Mouse (Mus musculus): Measurements from ENCODE around the gene Cacng3. TPM values are rescaled to one million over a fixed set of nuclear protein-coding genes. Genes with fewer than 3 reads are reported as not detected.

Cacng3 gene
- polyA plus RNA-seq, 2 experiments: 0.06 TPM; not detected in 1

DNA sequence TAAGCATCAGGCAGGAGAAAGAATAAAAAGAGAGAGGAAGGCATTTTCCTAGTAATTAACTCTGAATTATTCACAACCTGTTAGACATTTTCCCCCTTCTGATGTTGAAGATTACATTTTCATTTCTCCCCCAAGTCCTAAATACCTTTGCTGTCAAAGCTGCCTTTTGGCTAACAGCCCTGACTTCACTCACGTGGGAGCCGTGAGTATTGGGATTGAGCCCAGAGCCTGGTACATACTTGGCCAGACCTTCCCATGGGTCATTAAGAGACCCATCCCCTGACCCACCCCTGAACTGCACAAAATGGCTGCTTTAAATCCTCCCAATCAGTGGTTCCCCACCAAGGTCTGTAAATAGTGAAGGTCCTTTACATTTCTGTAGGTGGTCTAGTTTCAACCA, 130.5 kb downstream of the Cacng3 start:
- Histone ChIP-seq H3K27me3 (ENCODE audit: control insufficient read depth, insufficient read depth, low read length) (no peaks in the 10 kb centered on the region), H3K27ac (replicated peaks; ENCODE audit: low read depth, low read length) (no peak overlapping the region), H3K9me3 (ENCODE audit: control insufficient read depth, low read length) (no peaks in the 10 kb centered on the region), H3K36me3 (ENCODE audit: control insufficient read depth, insufficient read depth, low read length) (no peaks in the 10 kb centered on the region), H3K4me3 (replicated peaks; ENCODE audit: low read length) (no peak overlapping the region), H3K9ac (ENCODE audit: low read depth, low read length, severe bottlenecking) (no peak overlapping the region), H3K4me1 (ENCODE audit: control insufficient read depth, insufficient read depth, low read length) (peaks cover 4% of the 10 kb centered on the region; the same call in 1 of the 2 replicates), H3K4me2 (replicated peaks; ENCODE audit: low read depth, low read length, severe bottlenecking) (no peak overlapping the region)
- WGBS: 50% methylated on average over 2 of the region's 2 CpGs
- DNase-seq (ENCODE audit: low spot score) (no peak), ATAC-seq (ENCODE audit: low FRiP score, low read depth) (no peak)
- TF ChIP-seq POLR2A (IDR thresholded peaks at IDR 0.05; ENCODE audit: borderline replicate concordance, extremely low read depth, insufficient read depth, insufficient read length): no peak

DNA sequence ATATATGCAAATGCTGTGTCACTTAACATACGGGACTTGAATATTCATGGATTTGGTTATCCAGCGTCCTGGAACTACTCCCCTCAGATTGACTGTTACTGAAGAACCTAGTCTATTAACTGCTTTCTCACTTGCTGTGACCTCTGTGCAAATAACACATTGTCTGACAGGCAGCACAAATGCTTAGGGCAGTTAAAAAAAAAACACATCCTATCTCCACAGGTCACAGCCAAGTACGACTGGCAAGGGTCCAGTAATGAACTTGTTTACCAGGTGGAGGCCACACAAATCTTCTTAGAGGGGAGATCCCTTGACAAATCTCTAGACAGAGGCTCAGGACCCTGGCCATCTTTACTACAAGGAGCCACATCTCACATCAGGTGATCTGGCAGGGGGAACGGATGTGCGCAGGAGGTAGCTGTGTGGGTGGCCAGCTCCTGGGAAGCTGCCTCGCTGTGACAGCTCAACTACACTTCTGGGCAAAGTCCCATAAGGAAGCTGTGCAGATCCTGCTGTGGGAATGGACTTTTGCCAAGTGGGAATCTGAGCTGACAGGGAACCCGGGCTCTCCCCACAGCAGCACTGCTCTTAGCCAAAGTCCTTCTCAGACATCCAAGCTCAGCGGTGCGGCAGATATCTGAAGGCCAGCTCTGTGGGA, 133.7 kb downstream of the Cacng3 start:
- 57% methylated on average over 9 of the region's 9 CpGs for WGBS
- H3K9ac ChIP-seq (ENCODE audit: low read depth, low read length, severe bottlenecking): no peak overlapping the region
- H3K27me3 ChIP-seq (ENCODE audit: control insufficient read depth, insufficient read depth, low read length): no peaks in the 10 kb centered on the region
- TF ChIP-seq POLR2A (IDR thresholded peaks at IDR 0.05; ENCODE audit: borderline replicate concordance, extremely low read depth, insufficient read depth, insufficient read length): no peak
- peaks cover 4% of the 10 kb centered on the region; the same call in 1 of the 2 replicates for H3K4me1 ChIP-seq (ENCODE audit: control insufficient read depth, insufficient read depth, low read length)
- H3K4me3 ChIP-seq (replicated peaks; ENCODE audit: low read length): no peak overlapping the region
- H3K36me3 ChIP-seq (ENCODE audit: control insufficient read depth, insufficient read depth, low read length): no peaks in the 10 kb centered on the region
- DNase-seq (ENCODE audit: low spot score): peak; percentile 34
- H3K27ac ChIP-seq (replicated peaks; ENCODE audit: low read depth, low read length): no peak overlapping the region
- H3K9me3 ChIP-seq (ENCODE audit: control insufficient read depth, low read length): no peaks in the 10 kb centered on the region
- no peak overlapping the region for H3K4me2 ChIP-seq (replicated peaks; ENCODE audit: low read depth, low read length, severe bottlenecking)
- ATAC-seq (ENCODE audit: low FRiP score, low read depth): peak; percentile 60; the same call in 1 of the 2 replicates

DNA sequence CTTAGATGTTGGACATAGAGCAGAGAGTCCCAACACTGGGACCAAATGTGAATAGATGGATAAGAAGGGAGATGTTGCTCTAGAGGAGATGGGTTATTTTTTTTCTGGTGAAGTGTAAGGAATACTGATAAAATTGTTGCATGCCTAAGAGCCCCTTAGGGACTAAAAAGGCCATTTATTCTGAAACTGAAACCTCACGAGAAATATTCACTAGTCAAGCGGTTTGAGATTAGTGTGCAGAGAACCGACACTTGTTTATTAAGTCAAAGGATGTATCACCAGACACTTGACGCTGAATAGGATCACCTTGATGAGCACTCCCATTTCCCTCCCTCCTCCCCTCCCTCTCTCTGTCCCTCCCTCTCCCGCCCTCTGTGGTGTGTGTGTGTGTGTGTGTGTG, 136.2 kb downstream of the Cacng3 start:
- 70% methylated on average over 5 of the region's 5 CpGs for WGBS
- no peak for TF ChIP-seq POLR2A (IDR thresholded peaks at IDR 0.05; ENCODE audit: borderline replicate concordance, extremely low read depth, insufficient read depth, insufficient read length)
- no peaks in the 10 kb centered on the region for H3K27me3 ChIP-seq (ENCODE audit: control insufficient read depth, insufficient read depth, low read length)
- H3K4me2 ChIP-seq (replicated peaks; ENCODE audit: low read depth, low read length, severe bottlenecking): no peak overlapping the region
- no peaks in the 10 kb centered on the region for H3K9me3 ChIP-seq (ENCODE audit: control insufficient read depth, low read length)
- no peak overlapping the region for H3K4me3 ChIP-seq (replicated peaks; ENCODE audit: low read length)
- H3K4me1 ChIP-seq (ENCODE audit: control insufficient read depth, insufficient read depth, low read length): peaks cover 4% of the 10 kb centered on the region; the same call in 1 of the 2 replicates
- DNase-seq (ENCODE audit: low spot score): no peak
- ATAC-seq (ENCODE audit: low FRiP score, low read depth): no peak
- no peaks in the 10 kb centered on the region for H3K36me3 ChIP-seq (ENCODE audit: control insufficient read depth, insufficient read depth, low read length)
- no peak overlapping the region for H3K9ac ChIP-seq (ENCODE audit: low read depth, low read length, severe bottlenecking)
- H3K27ac ChIP-seq (replicated peaks; ENCODE audit: low read depth, low read length): no peak overlapping the region

DNA sequence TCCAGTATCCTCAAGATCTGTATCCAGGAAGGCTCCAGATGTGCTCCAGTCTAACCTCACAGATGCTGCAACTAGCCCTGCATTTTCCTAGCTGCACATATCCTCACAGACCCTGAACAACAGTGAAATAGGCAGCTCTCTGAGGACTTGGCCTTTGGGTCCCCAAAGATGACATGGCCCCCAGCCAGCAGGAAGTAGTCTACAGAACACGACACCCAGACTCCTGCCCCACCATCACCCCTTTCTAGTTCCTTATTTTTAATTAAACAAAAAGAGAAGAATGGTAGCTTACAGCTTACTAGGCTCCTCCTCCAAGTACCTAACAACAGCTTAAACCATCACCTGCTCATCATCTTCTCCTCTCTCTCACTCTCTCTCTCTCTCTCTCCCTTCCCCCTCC, 143.4 kb downstream of the Cacng3 start:
- TF ChIP-seq POLR2A (IDR thresholded peaks at IDR 0.05; ENCODE audit: borderline replicate concordance, extremely low read depth, insufficient read depth, insufficient read length): no peak
- no peak overlapping the region for H3K4me2 ChIP-seq (replicated peaks; ENCODE audit: low read depth, low read length, severe bottlenecking)
- no peaks in the 10 kb centered on the region for H3K9me3 ChIP-seq (ENCODE audit: control insufficient read depth, low read length)
- no peak overlapping the region for H3K9ac ChIP-seq (ENCODE audit: low read depth, low read length, severe bottlenecking)
- WGBS: 56% methylated on average over 1 of the region's 1 CpGs
- H3K4me3 ChIP-seq (replicated peaks; ENCODE audit: low read length): no peak overlapping the region
- no peaks in the 10 kb centered on the region for H3K36me3 ChIP-seq (ENCODE audit: control insufficient read depth, insufficient read depth, low read length)
- H3K27ac ChIP-seq (replicated peaks; ENCODE audit: low read depth, low read length): no peak overlapping the region
- ATAC-seq (ENCODE audit: low FRiP score, low read depth) (no peak), DNase-seq (ENCODE audit: low spot score) (no peak)
- H3K4me1 ChIP-seq (ENCODE audit: control insufficient read depth, insufficient read depth, low read length): no peaks in the 10 kb centered on the region
- H3K27me3 ChIP-seq (ENCODE audit: control insufficient read depth, insufficient read depth, low read length): no peaks in the 10 kb centered on the region

DNA sequence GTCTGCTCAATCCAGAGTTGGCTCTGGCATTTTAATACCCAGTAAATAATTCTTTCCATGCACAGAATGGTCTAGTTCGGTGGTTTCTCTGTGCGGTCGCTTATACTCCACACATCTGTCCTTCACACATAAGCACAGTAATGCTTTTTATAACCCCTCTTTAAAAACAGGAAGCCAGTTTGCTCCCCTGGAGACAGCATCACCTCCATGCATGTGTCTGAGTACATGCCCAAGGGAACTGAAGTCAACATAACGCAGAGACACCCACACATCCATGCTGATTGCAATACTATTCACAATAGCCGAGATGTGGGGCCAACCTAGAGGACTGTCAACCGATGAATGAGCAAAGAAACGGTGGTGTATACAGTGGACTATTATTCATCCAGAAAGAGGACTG, 147.3 kb downstream of the Cacng3 start:
- ATAC-seq (ENCODE audit: low FRiP score, low read depth): no peak
- TF ChIP-seq POLR2A (IDR thresholded peaks at IDR 0.05; ENCODE audit: borderline replicate concordance, extremely low read depth, insufficient read depth, insufficient read length): no peak
- 57% methylated on average over 7 of the region's 7 CpGs for WGBS
- Histone ChIP-seq H3K4me1 (ENCODE audit: control insufficient read depth, insufficient read depth, low read length) (no peaks in the 10 kb centered on the region), H3K4me2 (replicated peaks; ENCODE audit: low read depth, low read length, severe bottlenecking) (no peak overlapping the region), H3K9ac (ENCODE audit: low read depth, low read length, severe bottlenecking) (no peak overlapping the region), H3K36me3 (ENCODE audit: control insufficient read depth, insufficient read depth, low read length) (no peaks in the 10 kb centered on the region), H3K27me3 (ENCODE audit: control insufficient read depth, insufficient read depth, low read length) (no peaks in the 10 kb centered on the region), H3K4me3 (replicated peaks; ENCODE audit: low read length) (no peak overlapping the region), H3K9me3 (ENCODE audit: control insufficient read depth, low read length) (no peaks in the 10 kb centered on the region), H3K27ac (replicated peaks; ENCODE audit: low read depth, low read length) (no peak overlapping the region)
- no peak for DNase-seq (ENCODE audit: low spot score)

Data from limb, embryonic 14.5 days (tissue).